Mouse (Mus musculus) B cell, adult 2 months (primary cell): Measurements from ENCODE around the gene Gm21977.
"Not testable (repeated sequence)": the region's sequence is repeated elsewhere in the genome, so short reads cannot be mapped to it uniquely, and the experiment has no call there.

ENCODE experiments used
- DNase-seq, 2 experiments: peaks; one replicate each; pipeline ENCODE4 v3.0.0; 2022

The Gm21977 gene

DNA sequence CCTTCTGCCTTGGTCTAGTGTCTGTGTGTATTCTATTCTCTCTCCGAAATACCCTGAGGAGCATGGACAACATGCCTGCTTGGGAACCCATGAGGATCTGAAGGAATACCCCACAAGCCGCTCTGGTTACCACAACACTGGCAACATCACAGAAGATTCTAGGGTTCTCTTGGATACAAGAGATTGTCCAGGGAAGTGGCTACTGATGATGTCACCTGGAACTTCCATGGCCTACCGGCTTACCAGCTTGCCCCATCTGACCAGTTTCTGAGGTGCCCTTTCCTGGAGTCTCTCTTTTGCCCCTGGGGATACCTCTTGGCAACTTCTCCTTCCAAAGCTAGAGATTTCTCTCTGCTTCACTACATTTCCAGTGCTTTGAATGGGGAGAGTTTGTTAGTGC lies at the start of gene Gm21977:
TSS of gene Gm21977 (minus strand) at position 101 of the 400 bp plus-strand sequence.
- not testable (repeated sequence) for DNase-seq
